Mouse (Mus musculus) brain, embryonic 14.5 days (tissue): Measurements from ENCODE around the gene Cux1.

Experiments used
- CTCF ChIP-seq: fragments of 200-500 bp; IDR thresholded peaks from 2 replicates; pipeline ENCODE4 v1.5.1; 2012; ENCODE audit warnings: inconsistent platforms, mild to moderate bottlenecking, moderate library complexity, borderline replicate concordance; ENCODE audit not compliant: insufficient read depth, insufficient read length; ENCODE audit errors: extremely low read depth
- POLR2A ChIP-seq: fragments of 200-500 bp; IDR thresholded peaks from 2 replicates; pipeline ENCODE4 v1.6.1; 2012; ENCODE audit warnings: mild to moderate bottlenecking, inconsistent platforms, borderline replicate concordance; ENCODE audit not compliant: poor library complexity, insufficient read depth, insufficient read length, severe bottlenecking; ENCODE audit errors: extremely low read depth

DNA sequence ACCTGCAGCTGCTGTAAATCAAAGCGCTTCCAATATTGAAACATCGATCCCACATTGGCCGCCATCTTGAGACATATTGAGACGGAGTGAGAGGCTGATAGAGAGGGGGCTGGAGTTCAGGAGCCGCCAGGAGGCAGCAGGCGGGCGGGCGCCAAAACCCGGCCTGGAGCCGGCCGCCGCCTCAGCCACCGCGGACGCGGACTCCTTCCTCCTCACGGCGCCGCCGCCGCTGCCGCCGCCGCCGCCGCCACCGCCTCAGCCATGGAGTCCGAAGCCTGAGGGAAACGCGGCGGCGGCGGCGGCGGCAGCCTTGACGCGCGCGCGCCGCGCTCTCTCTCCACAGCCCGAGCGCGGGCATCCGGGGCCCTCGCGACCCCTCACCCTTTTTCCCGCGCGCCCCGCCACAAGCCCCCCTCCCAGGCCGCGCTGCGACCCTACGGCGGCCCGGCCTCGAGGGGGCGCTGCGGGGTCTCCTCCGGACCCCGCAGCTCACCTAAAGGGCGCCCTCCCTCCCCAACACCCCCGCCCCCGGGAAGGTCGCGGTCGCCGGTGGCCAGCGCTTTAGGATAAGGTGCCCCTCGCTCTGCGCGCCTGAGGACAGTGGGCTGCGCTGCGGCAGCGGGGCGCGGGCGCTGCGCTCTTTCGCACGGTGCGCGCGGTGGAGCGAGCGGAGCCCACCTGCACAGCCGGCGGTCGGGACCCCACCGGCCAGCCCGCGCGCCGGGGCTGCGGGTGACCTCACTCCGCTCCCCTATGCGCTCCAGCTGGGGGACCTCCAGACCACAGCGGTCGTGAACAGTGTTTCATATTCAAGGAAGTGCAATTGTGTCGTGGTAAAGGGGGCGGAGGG, at the start of gene Cux1:
- TF ChIP-seq CTCF = peak; percentile 54; the same call in 1 of the 2 replicates
- TF ChIP-seq POLR2A = 0 out of 2 replicates have a peak, but pooled peaks have one; percentile 29
